Mouse (Mus musculus) forebrain, embryonic 14.5 days (tissue): ENCODE data around the gene Slc25a44. TPM values are rescaled to one million over a fixed set of nuclear protein-coding genes. Genes with fewer than 3 reads are reported as not detected.

Experiments
- ATAC-seq: fragments of 200-750 bp; cut with Nextera tagmentation; 2 replicates; pipeline ENCODE4 v1.8.0; 2017; ENCODE audit warnings: mild to moderate bottlenecking, moderate library complexity
- DNase-seq: peaks from one replicate; pipeline ENCODE4 v3.0.0-alpha.2; 2015; ENCODE audit warnings: low spot score
- H3K27ac ChIP-seq: fragments of 300-500 bp; sonication (generic); 2 replicates; pipeline ENCODE4 v1.5.1; 2014; ENCODE audit warnings: low read depth, mild to moderate bottlenecking, control low read depth, low read length, moderate library complexity
- H3K27me3 ChIP-seq: fragments of 300-500 bp; sonication (generic); replicated peaks from 2 replicates; pipeline ENCODE4 v1.6.1; 2014; ENCODE audit warnings: low read length, control low read depth, mixed read lengths; ENCODE audit not compliant: control insufficient read depth, insufficient read depth
- H3K36me3 ChIP-seq: fragments of 300-500 bp; sonication (generic); 2 replicates; pipeline ENCODE4 v1.6.1; 2014; ENCODE audit warnings: low read length, control low read depth; ENCODE audit not compliant: control insufficient read depth, insufficient read depth
- H3K4me1 ChIP-seq: fragments of 300-500 bp; sonication (generic); 2 replicates; pipeline ENCODE4 v1.6.1; 2014; ENCODE audit warnings: antibody characterized with exemption, low read length, control low read depth; ENCODE audit not compliant: control insufficient read depth, insufficient read depth
- H3K4me2 ChIP-seq: fragments of 300-500 bp; sonication (generic); 2 replicates; pipeline ENCODE4 v1.6.1; 2014; ENCODE audit warnings: mild to moderate bottlenecking, control low read depth, low read length
- H3K4me3 ChIP-seq: fragments of 300-500 bp; sonication (generic); 2 replicates; pipeline ENCODE4 v1.5.1; 2014; ENCODE audit warnings: low read depth, low read length, control low read depth
- H3K9ac ChIP-seq: fragments of 300-500 bp; sonication (generic); 2 replicates; pipeline ENCODE4 v1.6.1; 2014; ENCODE audit warnings: mild to moderate bottlenecking, low read length, control low read depth, moderate library complexity
- H3K9me3 ChIP-seq: fragments of 300-500 bp; sonication (generic); replicated peaks from 2 replicates; pipeline ENCODE4 v1.6.1; 2016; ENCODE audit warnings: low read length, control low read depth, mixed read lengths; ENCODE audit not compliant: control insufficient read depth
- WGBS: fragments of 180-500 bp; shearing (Covaris S2); extraction: QIAGEN DNeasy Blood & Tissue Kit; methylation state at CpG from one replicate; pipeline ENCODE4 v1.1.7; 2014; 5-methylcytosine and 5-hydroxymethylcytosine counted together
- polyA plus RNA-seq: library from polyadenylated mRNA; unstranded; fragments of >200 nt; fragmentation: Nextera tagmentation; extraction: Ambion mirVana; gene quantifications from 2 replicates; pipeline ENCODE4 v1.2.1, GENCODE M21; 2014

Gene Slc25a44
- polyA plus RNA-seq, 1 experiment from 2014 or later: 30.8 TPM

- H3K27ac ChIP-seq: no peak overlapping the region
- H3K4me2 ChIP-seq: no peak overlapping the region
- no peak overlapping the region for H3K9ac ChIP-seq
- no peak for ATAC-seq
- H3K27me3 ChIP-seq: no peaks in the 10 kb centered on the region
- no peak overlapping the region for H3K4me3 ChIP-seq
- no peak for DNase-seq
- 86% methylated on average over 4 of the region's 4 CpGs for WGBS
- no peaks in the 10 kb centered on the region for H3K36me3 ChIP-seq
- no peaks in the 10 kb centered on the region for H3K9me3 ChIP-seq
- H3K4me1 ChIP-seq: peaks cover 10% of the 10 kb centered on the region
Measured at GRCm38 (mm10) chr3:88427342-88427905, 2.5 kb upstream of the Slc25a44 start.

GRCm38 (mm10) chr3:88425708-88426420, 925 bp upstream of the Slc25a44 start:
- H3K9ac ChIP-seq: no peak overlapping the region
- peak overlapping the region; percentile 22; the same call in 1 of the 2 replicates for H3K4me2 ChIP-seq
- H3K9me3 ChIP-seq: no peaks in the 10 kb centered on the region
- H3K36me3 ChIP-seq: peaks cover 6% of the 10 kb centered on the region
- H3K27me3 ChIP-seq: no peaks in the 10 kb centered on the region
- WGBS: 86% methylated on average over 10 of the region's 10 CpGs
- H3K4me1 ChIP-seq: peaks cover 10% of the 10 kb centered on the region
- ATAC-seq: no peak
- DNase-seq: no peak
- no peak overlapping the region for H3K27ac ChIP-seq
- H3K4me3 ChIP-seq: no peak overlapping the region

- DNase-seq (no peak), ATAC-seq (peak; percentile 18; the same call in 1 of the 2 replicates)
- Histone ChIP-seq H3K27ac (no peak overlapping the region), H3K4me3 (no peak overlapping the region), H3K9ac (no peak overlapping the region), H3K4me2 (peak overlapping the region; percentile 22; the same call in 1 of the 2 replicates), H3K4me1 (peaks cover 10% of the 10 kb centered on the region), H3K9me3 (no peaks in the 10 kb centered on the region), H3K27me3 (no peaks in the 10 kb centered on the region), H3K36me3 (peaks cover 11% of the 10 kb centered on the region)
- WGBS: 7% methylated on average over 2 of the region's 2 CpGs
Measured at GRCm38 (mm10) chr3:88425330-88425689, 371 bp upstream of the Slc25a44 start.

- 39% methylated on average over 9 of the region's 9 CpGs for whole genome bisulfite sequencing
- DNase-seq: peak; percentile 25
- no peaks in the 10 kb centered on the region for H3K27me3 ChIP-seq
- H3K36me3 ChIP-seq: peaks cover 42% of the 10 kb centered on the region
- no peak overlapping the region for H3K4me3 ChIP-seq
- H3K9ac ChIP-seq: peak overlapping the region; percentile 35
- ATAC-seq: no peak
- H3K9me3 ChIP-seq: no peaks in the 10 kb centered on the region
- H3K27ac ChIP-seq: no peak overlapping the region
- H3K4me2 ChIP-seq: no peak overlapping the region
- peaks cover 10% of the 10 kb centered on the region for H3K4me1 ChIP-seq
Measured at GRCm38 (mm10) chr3:88422020-88422720, 2.8 kb downstream of the Slc25a44 start.

GRCm38 (mm10) chr3:88420771-88421170, 4.2 kb downstream of the Slc25a44 start:
- DNase-seq (no peak), ATAC-seq (no peak)
- WGBS: 96% methylated on average over 19 of the region's 19 CpGs
- H3K27me3 ChIP-seq: no peaks in the 10 kb centered on the region
- H3K9me3 ChIP-seq: no peaks in the 10 kb centered on the region
- H3K4me1 ChIP-seq: peaks cover 10% of the 10 kb centered on the region
- peaks cover 55% of the 10 kb centered on the region for H3K36me3 ChIP-seq
- H3K4me2 ChIP-seq: no peak overlapping the region
- no peak overlapping the region for H3K9ac ChIP-seq
- no peak overlapping the region for H3K4me3 ChIP-seq
- H3K27ac ChIP-seq: no peak overlapping the region

GRCm38 (mm10) chr3:88418016-88418415, 6.9 kb downstream of the Slc25a44 start:
- H3K9me3 ChIP-seq: no peaks in the 10 kb centered on the region
- DNase-seq (no peak), ATAC-seq (no peak)
- no peak overlapping the region for H3K4me2 ChIP-seq
- H3K4me3 ChIP-seq: no peak overlapping the region
- H3K27me3 ChIP-seq: no peaks in the 10 kb centered on the region
- H3K36me3 ChIP-seq: peaks cover 79% of the 10 kb centered on the region
- WGBS: 89% methylated on average over 6 of the region's 6 CpGs
- no peak overlapping the region for H3K9ac ChIP-seq
- no peak overlapping the region for H3K27ac ChIP-seq
- no peaks in the 10 kb centered on the region; the same call in 1 of the 2 replicates for H3K4me1 ChIP-seq

DNA sequence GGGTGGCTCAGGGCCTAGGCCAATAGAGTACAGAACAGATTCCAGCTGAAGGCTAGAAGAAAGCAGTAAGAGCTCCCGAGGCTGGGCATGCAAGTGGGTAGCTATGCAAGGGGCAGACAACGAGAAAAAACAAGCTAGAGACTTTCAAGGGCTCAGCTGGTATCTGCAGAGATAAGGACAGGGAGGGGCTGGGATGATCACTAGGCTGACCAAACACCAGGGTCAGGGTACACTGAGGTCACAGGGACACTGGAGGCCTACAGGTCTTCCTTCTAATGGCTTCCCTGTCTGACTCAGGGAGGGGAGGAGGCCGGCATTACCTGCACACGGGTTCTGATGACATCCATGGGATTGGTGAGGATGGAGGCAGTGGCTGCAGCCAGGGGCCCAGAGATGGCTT, 9.3 kb downstream of the Slc25a44 start:
- Histone ChIP-seq H3K9me3 (no peaks in the 10 kb centered on the region), H3K36me3 (peaks cover 85% of the 10 kb centered on the region), H3K4me3 (no peak overlapping the region), H3K27ac (no peak overlapping the region), H3K27me3 (no peaks in the 10 kb centered on the region), H3K4me1 (no peaks in the 10 kb centered on the region), H3K4me2 (no peak overlapping the region), H3K9ac (no peak overlapping the region)
- ATAC-seq: no peak
- WGBS: 90% methylated on average over 4 of the region's 4 CpGs
- no peak for DNase-seq

DNA sequence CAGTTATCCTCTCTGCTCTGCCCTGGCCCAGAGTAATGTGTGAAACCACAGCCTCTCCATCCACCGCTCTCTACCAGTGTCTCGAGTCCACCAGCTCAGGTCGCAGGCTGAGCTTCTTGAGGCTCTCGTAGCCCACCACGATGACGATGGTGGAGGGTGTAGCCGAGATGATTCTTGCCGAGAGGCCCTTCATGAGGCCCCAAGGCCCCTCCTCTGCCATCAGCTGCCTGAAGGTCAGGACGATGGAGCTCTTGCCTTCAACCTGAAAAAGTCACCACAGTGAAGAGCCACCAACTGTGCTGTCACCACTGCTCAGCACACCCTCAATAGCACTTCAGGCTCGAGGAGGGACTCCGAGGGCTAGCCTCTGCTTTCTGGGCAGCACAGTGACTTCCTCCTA, 12.3 kb downstream of the Slc25a44 start:
- Histone ChIP-seq H3K36me3 (peaks cover 57% of the 10 kb centered on the region), H3K27me3 (no peaks in the 10 kb centered on the region), H3K27ac (no peak overlapping the region), H3K4me2 (no peak overlapping the region), H3K4me3 (no peak overlapping the region), H3K4me1 (peaks cover 4% of the 10 kb centered on the region; the same call in 1 of the 2 replicates), H3K9ac (no peak overlapping the region), H3K9me3 (no peaks in the 10 kb centered on the region)
- 92% methylated on average over 11 of the region's 11 CpGs for WGBS
- ATAC-seq (no peak), DNase-seq (no peak)

DNA sequence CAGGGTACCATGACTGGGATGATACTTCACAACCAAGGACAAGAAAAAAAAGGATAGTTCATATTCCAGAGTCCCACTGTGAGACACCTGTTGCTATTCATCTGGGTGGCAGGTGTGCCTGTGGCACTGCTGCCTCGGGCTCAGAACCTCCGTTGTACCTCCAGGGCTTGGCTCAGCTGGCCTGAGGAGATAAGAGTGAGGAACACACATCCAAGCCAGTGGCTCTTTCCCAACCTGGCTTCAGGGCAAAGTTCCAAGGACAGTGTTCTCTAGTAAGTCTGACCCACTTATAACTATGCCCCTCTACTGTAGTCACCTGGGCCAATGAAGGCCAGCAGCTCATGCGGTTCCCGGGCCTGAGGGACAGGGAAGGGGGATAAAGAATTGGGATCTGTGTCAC, 13.3 kb downstream of the Slc25a44 start:
- DNase-seq (no peak), ATAC-seq (no peak)
- Histone ChIP-seq H3K36me3 (peaks cover 48% of the 10 kb centered on the region), H3K4me1 (peaks cover 4% of the 10 kb centered on the region; the same call in 1 of the 2 replicates), H3K4me2 (no peak overlapping the region), H3K27me3 (no peaks in the 10 kb centered on the region), H3K27ac (no peak overlapping the region), H3K9me3 (no peaks in the 10 kb centered on the region), H3K9ac (no peak overlapping the region), H3K4me3 (no peak overlapping the region)
- 91% methylated on average over 4 of the region's 4 CpGs for WGBS
